Mouse (Mus musculus): ENCODE measurements at regions not wholly inside any gene's neighbourhood (a gene's known extent, or its start where the extent isn't known, plus 50 kb on each side); places are given as distances from the start of the nearest gene placed in this dataset.

GRCm38 (mm10) chr3:38289062-38289461 is 195.6 kb downstream of the Ankrd50 start:
- TF ChIP-seq CTCF (IDR thresholded peaks at IDR 0.05; ENCODE audit: low read depth): no peak
- H3K9me3 ChIP-seq (ENCODE audit: low read depth, low read length): no peaks in the 10 kb centered on the region
- ATAC-seq (ENCODE audit: insufficient read depth) (peak; percentile 38; the same call in 1 of the 2 replicates), DNase-seq (peak; percentile 39)
- H3K9ac ChIP-seq: no peak overlapping the region
- no peak overlapping the region for H3K4me3 ChIP-seq (ENCODE audit: low read depth, low read length)
- H3K27ac ChIP-seq (ENCODE audit: low read depth): no peak overlapping the region
- H3K36me3 ChIP-seq (ENCODE audit: insufficient read depth): no peaks in the 10 kb centered on the region
- no peaks in the 10 kb centered on the region for H3K27me3 ChIP-seq (ENCODE audit: insufficient read depth, low read length)
- H3K4me2 ChIP-seq: no peak overlapping the region
- 8% methylated on average over 3 of the region's 3 CpGs for WGBS
- peaks cover 1% of the 10 kb centered on the region for H3K4me1 ChIP-seq (ENCODE audit: insufficient read depth)

DNA sequence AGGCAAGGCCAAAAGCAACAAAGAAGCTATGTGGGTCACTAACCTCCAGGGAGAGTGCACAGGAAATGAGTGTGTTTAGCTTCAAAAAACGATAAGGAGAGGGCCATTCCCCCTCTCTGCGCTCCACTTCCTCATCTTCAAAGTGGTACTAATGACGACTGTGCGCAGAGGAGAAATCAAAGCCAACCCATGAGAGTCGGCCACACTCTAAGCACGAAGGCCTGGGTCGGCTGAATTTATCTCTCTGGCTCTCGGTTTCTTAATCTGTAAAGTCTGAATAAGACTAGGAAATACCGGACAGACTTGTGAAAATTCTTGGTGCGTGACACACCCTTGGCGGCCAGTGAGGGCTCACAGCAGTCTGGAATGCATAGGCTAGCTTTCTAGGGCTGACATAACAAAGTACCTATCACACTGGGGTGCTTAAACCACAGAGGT is 200.9 kb downstream of the Ankrd50 start:
- 12% methylated on average over 11 of the region's 11 CpGs for WGBS
- H3K9ac ChIP-seq: no peak overlapping the region
- TF ChIP-seq CTCF (IDR thresholded peaks at IDR 0.05; ENCODE audit: low read depth): no peak
- peak overlapping the region; percentile 67 for H3K27ac ChIP-seq (ENCODE audit: low read depth)
- no peak overlapping the region for H3K4me2 ChIP-seq
- no peaks in the 10 kb centered on the region for H3K27me3 ChIP-seq (ENCODE audit: insufficient read depth, low read length)
- DNase-seq (peak; percentile 63), ATAC-seq (ENCODE audit: insufficient read depth) (peak; percentile 75)
- peaks cover 9% of the 10 kb centered on the region for H3K4me1 ChIP-seq (ENCODE audit: insufficient read depth)
- no peak overlapping the region for H3K4me3 ChIP-seq (ENCODE audit: low read depth, low read length)
- H3K36me3 ChIP-seq (ENCODE audit: insufficient read depth): no peaks in the 10 kb centered on the region
- no peaks in the 10 kb centered on the region for H3K9me3 ChIP-seq (ENCODE audit: low read depth, low read length)

DNA sequence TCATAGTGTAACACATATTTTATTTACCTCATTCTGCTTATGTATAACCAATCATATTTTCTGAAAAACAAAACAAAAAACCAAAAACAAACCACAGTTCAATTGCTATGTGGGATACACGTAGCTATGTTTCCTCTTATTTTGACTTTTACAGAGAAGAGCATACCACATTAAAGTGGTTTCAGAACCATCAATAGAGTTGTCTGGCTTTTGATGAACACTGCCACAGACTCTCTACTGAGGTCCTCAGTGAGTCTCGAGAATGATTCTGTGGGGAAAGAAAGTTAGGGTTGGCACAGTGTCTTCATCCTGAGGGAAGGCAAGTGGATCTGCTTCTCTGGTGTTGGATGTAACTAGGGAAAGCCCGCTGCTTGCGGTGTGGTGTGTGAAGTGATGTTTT is 201.8 kb downstream of the Ankrd50 start:
- 94% methylated on average over 4 of the region's 4 CpGs for WGBS
- H3K4me3 ChIP-seq (ENCODE audit: low read depth, low read length): no peak overlapping the region
- H3K9me3 ChIP-seq (ENCODE audit: low read depth, low read length): no peaks in the 10 kb centered on the region
- no peak for ATAC-seq (ENCODE audit: insufficient read depth)
- H3K4me1 ChIP-seq (ENCODE audit: insufficient read depth): peaks cover 9% of the 10 kb centered on the region
- no peak overlapping the region for H3K4me2 ChIP-seq
- H3K9ac ChIP-seq: no peak overlapping the region
- DNase-seq: no peak
- no peaks in the 10 kb centered on the region for H3K36me3 ChIP-seq (ENCODE audit: insufficient read depth)
- H3K27me3 ChIP-seq (ENCODE audit: insufficient read depth, low read length): no peaks in the 10 kb centered on the region
- TF ChIP-seq CTCF (IDR thresholded peaks at IDR 0.05; ENCODE audit: low read depth): no peak
- H3K27ac ChIP-seq (ENCODE audit: low read depth): no peak overlapping the region

- no peak for TF ChIP-seq CTCF (IDR thresholded peaks at IDR 0.05; ENCODE audit: low read depth)
- Histone ChIP-seq H3K4me2 (no peak overlapping the region), H3K36me3 (ENCODE audit: insufficient read depth) (no peaks in the 10 kb centered on the region), H3K4me3 (ENCODE audit: low read depth, low read length) (no peak overlapping the region), H3K4me1 (ENCODE audit: insufficient read depth) (peaks cover 9% of the 10 kb centered on the region), H3K27ac (ENCODE audit: low read depth) (no peak overlapping the region), H3K9ac (no peak overlapping the region), H3K9me3 (ENCODE audit: low read depth, low read length) (no peaks in the 10 kb centered on the region), H3K27me3 (ENCODE audit: insufficient read depth, low read length) (no peaks in the 10 kb centered on the region)
- DNase-seq (peak; percentile 30), ATAC-seq (ENCODE audit: insufficient read depth) (no peak)
- WGBS: 31% methylated on average over 4 of the region's 4 CpGs
Measured at GRCm38 (mm10) chr3:38281683-38282082, 203.0 kb downstream of the Ankrd50 start.

- Histone ChIP-seq H3K27ac (ENCODE audit: low read depth) (no peak overlapping the region), H3K9ac (no peak overlapping the region)
- no peak for ATAC-seq (ENCODE audit: insufficient read depth)
Measured at GRCm38 (mm10) chr3:38280876-38281275, 203.8 kb downstream of the Ankrd50 start.

DNA sequence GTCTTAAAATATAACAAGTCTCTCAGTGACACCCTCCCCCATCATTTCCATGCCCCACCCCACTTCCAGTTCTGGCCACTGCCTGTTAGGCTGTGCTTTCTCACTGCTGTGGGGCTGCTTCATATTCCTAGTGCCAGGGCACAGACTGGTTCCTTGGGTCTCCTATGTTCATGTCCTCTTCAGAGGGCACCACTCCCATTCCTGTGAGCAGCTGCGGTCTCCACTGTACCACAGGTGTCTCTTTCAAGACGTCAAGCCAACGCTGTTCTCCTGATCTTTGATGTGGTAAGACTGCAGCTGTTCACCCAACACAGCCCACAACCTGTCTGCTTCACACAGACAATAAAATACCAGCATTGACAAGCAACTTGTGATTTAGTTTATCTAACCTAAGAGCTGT is 204.5 kb downstream of the Ankrd50 start:
- H3K4me2 ChIP-seq: no peak overlapping the region
- no peak for TF ChIP-seq CTCF (IDR thresholded peaks at IDR 0.05; ENCODE audit: low read depth)
- DNase-seq (no peak), ATAC-seq (ENCODE audit: insufficient read depth) (no peak)
- H3K4me3 ChIP-seq (ENCODE audit: low read depth, low read length): no peak overlapping the region
- H3K4me1 ChIP-seq (ENCODE audit: insufficient read depth): peaks cover 13% of the 10 kb centered on the region
- H3K27me3 ChIP-seq (ENCODE audit: insufficient read depth, low read length): no peaks in the 10 kb centered on the region
- H3K9me3 ChIP-seq (ENCODE audit: low read depth, low read length): no peaks in the 10 kb centered on the region
- no peak overlapping the region for H3K9ac ChIP-seq
- no peaks in the 10 kb centered on the region for H3K36me3 ChIP-seq (ENCODE audit: insufficient read depth)
- no peak overlapping the region for H3K27ac ChIP-seq (ENCODE audit: low read depth)
- 78% methylated on average over 3 of the region's 3 CpGs for WGBS

More at GRCm38 (mm10) chr3:38280876-38281275, 203.8 kb downstream of the Ankrd50 start:
- H3K9me3 ChIP-seq (ENCODE audit: low read depth, low read length): no peaks in the 10 kb centered on the region
- no peak overlapping the region for H3K4me2 ChIP-seq
- 57% methylated on average over 6 of the region's 6 CpGs for WGBS
- peaks cover 9% of the 10 kb centered on the region for H3K4me1 ChIP-seq (ENCODE audit: insufficient read depth)
- no peak overlapping the region for H3K4me3 ChIP-seq (ENCODE audit: low read depth, low read length)
- no peak for DNase-seq
- H3K36me3 ChIP-seq (ENCODE audit: insufficient read depth): no peaks in the 10 kb centered on the region
- TF ChIP-seq CTCF (IDR thresholded peaks at IDR 0.05; ENCODE audit: low read depth): no peak
- no peaks in the 10 kb centered on the region for H3K27me3 ChIP-seq (ENCODE audit: insufficient read depth, low read length)

DNA sequence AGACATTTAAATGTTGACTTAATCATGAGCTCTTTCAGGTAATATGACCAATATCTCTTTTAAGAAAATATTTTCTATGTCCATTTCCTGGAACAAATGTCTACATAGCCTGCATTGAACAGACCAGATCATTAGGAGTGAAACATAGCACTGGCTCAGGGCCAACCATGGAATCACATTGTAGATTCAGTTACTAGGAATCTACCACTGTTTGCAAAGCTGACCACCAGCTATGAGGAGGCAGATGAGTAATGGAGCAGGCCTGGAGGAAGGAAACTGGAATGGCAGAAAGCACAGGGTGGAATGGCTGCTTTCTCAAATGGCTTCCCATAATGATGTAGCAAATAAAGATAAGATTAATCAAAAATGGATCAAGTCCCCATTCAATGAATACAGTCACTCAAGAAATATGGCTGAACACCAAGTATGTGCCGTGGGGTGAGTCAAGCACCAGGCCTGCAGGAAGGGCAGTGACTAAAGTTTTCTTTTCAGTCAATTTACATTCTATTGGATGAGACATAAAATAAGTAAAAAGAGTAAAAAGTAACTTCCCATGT is 207.6 kb downstream of the Ankrd50 start:
- ATAC-seq (ENCODE audit: insufficient read depth): no peak
- Histone ChIP-seq H3K9me3 (ENCODE audit: low read depth, low read length) (no peaks in the 10 kb centered on the region), H3K27me3 (ENCODE audit: insufficient read depth, low read length) (no peaks in the 10 kb centered on the region), H3K36me3 (ENCODE audit: insufficient read depth) (no peaks in the 10 kb centered on the region), H3K4me3 (ENCODE audit: low read depth, low read length) (no peak overlapping the region), H3K4me1 (ENCODE audit: insufficient read depth) (peaks cover 5% of the 10 kb centered on the region), H3K27ac (ENCODE audit: low read depth) (no peak overlapping the region), H3K4me2 (no peak overlapping the region), H3K9ac (no peak overlapping the region)
- peak; percentile 17 for DNase-seq
- 69% methylated on average over 1 of the region's 1 CpGs for WGBS
- TF ChIP-seq CTCF (IDR thresholded peaks at IDR 0.05; ENCODE audit: low read depth): no peak
